Mouse (Mus musculus): ENCODE results near the gene Dcbld2. TPM values are rescaled to one million over a fixed set of nuclear protein-coding genes. Genes with fewer than 3 reads are reported as not detected.
"Not testable (repeated sequence)": the region's sequence is repeated elsewhere in the genome, so short reads cannot be mapped to it uniquely, and the experiment has no call there.

The Dcbld2 gene
- total RNA-seq, 2 experiments from 2014 or later = 11.3 to 14.0 TPM

GRCm38 (mm10) chr16:58449073-58449472, 40.8 kb downstream of the Dcbld2 start:
- no peak for DNase-seq (ENCODE audit: low spot score in 2 of 2)

GRCm38 (mm10) chr16:58450648-58451047, 42.4 kb downstream of the Dcbld2 start:
- no peak for DNase-seq (ENCODE audit: low spot score in 2 of 2)

- no peak for DNase-seq (ENCODE audit: low spot score in 2 of 2)
Observed at GRCm38 (mm10) chr16:58451647-58452046, 43.4 kb downstream of the Dcbld2 start.

DNA sequence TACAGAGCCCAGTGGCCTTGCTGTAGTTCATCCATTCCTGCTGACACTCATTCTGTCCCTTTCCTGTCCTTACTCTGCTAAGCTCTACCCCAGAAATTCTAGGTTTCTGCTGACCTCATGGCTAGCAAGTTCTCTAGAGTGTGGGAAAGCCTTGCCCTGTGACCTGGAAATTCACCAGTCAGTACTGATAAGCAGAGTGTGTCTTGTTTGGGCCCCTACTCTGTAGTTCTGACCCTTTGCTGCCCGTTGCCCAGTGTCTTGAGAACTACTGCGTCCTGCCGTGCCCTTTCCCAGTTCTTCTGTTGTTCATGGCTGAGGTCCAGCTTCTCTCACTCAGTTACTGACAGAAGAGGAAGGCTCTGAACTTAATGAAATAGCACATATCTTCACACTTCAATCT, 44.9 kb downstream of the Dcbld2 start:
- no peak for DNase-seq (ENCODE audit: low spot score in 2 of 2)

GRCm38 (mm10) chr16:58453820-58454219, 45.6 kb downstream of the Dcbld2 start:
- DNase-seq (ENCODE audit: low spot score in 2 of 2) = no peak

GRCm38 (mm10) chr16:58454617-58455016, 46.4 kb downstream of the Dcbld2 start:
- peak; percentile 11 to 67 for DNase-seq (ENCODE audit: low spot score in 2 of 2)

DNA sequence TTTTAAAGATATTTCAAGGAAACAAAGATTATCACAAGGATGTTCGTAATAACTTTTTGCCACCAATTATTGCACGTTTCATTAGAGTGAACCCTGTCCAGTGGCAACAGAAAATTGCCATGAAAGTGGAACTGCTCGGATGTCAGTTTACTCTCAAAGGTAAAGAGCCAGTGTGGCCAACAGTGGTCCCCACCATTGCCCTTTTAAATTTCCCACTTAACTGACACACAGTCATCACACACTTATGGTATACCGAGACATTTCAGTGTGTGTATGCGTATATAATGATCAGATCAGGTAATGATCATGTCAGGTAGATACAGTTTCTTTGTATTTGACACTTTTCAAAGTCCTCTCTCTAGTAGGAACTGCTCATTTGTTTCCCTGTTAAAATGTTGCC, 46.9 kb downstream of the Dcbld2 start:
- no peak for DNase-seq (ENCODE audit: low spot score in 2 of 2)

DNA sequence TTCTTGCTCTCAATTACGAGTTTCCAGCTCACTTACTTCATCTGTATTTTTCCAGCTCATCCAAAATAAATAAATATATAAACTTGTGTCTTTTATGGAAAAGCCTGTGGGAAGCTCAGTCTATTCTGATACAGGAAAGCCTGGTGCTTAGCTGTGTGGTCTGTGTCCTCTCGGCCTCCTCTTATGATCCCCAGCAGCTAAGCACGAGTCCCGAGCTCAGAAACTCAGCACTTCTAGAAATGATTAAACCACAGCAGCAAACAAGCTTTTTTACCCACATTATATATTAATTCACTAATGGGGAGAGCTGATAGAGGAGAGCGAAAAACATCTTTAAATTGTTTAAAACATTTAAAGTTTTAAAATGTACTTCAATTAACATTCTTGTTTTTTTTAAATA, 48.2 kb downstream of the Dcbld2 start:
- DNase-seq (ENCODE audit: low spot score in 2 of 2) = no peak

GRCm38 (mm10) chr16:58456991-58457390, 48.7 kb downstream of the Dcbld2 start:
- DNase-seq (ENCODE audit: low spot score in 2 of 2) = no peak

DNA sequence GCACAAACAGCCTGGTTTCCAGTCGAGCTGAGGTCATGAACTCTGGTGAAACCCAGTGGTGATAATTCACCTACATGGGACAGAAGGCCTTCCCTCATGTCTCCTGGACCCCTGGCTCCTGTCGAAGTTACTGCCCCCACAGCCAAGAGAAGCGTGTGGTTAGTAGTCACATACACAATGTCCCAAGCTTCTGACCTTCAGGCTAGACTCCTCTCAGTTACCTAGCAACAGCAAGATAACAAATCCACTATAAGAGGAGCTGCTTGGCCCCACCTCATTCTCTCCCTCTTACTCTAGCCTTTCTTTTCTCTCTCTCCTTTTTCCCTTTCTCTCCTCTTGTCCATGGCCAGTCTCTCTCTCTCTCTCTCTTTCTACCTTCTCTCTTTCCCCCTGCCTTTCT, 51.7 kb downstream of the Dcbld2 start:
- not testable (repeated sequence) for DNase-seq (ENCODE audit: low spot score in 2 of 2)

- DNase-seq (ENCODE audit: low spot score in 2 of 2) = no peak
Observed at GRCm38 (mm10) chr16:58460386-58460785, 52.1 kb downstream of the Dcbld2 start.

DNA sequence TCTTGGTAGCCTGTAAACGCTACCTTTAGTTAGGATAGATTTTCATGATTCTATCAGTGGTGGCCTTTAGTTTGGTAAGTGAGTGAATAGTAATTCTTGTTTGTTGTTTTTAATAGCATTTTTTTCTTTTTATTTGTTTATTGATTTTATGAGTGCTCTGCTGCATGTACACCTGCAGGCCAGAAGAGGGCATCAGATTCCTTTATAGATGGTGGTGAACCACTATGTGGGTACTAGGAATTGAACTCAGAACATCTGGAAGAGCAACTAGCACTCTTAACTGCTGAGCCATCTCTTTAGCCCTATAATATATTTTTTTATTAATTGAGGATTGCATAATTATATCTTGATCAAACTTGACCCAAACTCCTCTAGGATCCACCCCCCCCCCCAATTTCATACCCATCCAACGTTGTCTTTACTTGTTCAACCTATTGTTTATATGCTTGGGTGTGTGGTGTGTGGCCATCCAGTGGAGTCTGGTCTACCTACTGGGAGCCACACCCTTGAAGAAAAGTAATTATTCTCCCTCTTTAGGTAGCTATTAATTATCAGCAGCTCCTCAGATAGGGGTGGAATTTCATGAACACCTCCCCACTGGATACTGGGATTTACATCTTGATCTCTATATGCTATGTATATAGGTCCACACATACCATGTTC, 53.7 kb downstream of the Dcbld2 start:
- no peak for DNase-seq (ENCODE audit: low spot score in 2 of 2)

GRCm38 (mm10) chr16:58462519-58462918, 54.3 kb downstream of the Dcbld2 start:
- DNase-seq (ENCODE audit: low spot score in 2 of 2) = no peak

DNA sequence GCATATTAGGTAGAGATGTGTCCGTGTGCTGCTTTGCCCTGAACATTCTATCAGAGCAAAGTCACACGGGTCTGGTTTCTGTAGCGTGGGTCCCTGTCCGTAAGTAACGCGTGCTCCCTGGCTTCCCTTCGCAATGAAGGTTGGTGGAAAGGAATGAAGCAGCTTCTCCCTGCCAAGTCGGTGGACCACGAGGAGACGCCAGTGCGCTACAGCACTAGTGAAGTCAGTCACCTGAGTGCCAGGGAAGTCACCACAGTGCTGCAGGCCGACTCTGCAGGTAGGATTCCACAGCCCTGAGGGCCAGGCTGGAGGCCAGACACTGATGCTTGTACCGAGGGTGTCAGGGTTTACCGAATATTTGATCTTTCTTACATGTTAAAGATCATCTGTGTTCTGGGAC, 55.8 kb downstream of the Dcbld2 start:
- DNase-seq (ENCODE audit: low spot score in 2 of 2) = no peak

- DNase-seq (ENCODE audit: low spot score in 2 of 2) = no peak
Observed at GRCm38 (mm10) chr16:58465412-58465811, 57.2 kb downstream of the Dcbld2 start.

DNA sequence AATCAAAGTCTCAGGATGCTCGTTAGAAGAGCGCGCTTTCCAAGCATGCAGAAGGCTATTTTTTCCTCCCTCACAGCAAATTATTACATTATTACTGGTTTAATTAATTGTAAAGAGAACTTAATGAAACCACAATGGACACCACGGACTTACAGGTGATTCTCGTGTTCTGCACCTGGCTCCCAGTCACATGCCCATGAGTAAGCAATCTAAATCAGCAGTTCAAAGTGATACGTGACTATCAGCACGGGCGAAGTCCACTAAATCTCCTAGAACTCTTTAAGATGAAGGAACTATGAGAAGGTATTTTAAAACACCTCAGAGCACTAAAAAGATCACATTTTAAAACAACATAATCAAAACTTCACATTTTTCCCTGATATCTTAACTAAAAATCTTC, 61.8 kb downstream of the Dcbld2 start:
- no peak for DNase-seq (ENCODE audit: low spot score in 2 of 2)

- no peak for DNase-seq (ENCODE audit: low spot score in 2 of 2)
Observed at GRCm38 (mm10) chr16:58470841-58471240, 62.6 kb downstream of the Dcbld2 start.

DNA sequence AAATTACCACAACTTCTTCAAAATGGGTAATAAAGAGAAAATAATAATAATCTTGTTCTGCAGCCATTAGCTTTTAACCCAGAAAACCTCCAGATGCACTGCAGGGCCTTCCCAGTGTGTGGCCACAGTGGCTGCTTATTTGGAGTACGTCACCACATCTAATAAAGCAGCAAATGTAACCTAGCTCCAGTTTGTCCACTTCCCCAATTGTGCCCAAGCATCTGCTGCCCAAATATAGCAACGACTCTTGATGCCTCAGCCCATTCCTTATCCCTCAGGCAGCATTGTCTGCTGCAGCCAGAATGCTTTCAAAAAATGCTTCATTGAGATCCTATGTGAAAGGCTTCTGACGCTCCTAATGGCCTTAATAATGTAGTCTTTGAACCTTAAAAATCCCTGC, 66.6 kb downstream of the Dcbld2 start:
- DNase-seq (ENCODE audit: low spot score in 2 of 2) = no peak

- DNase-seq (ENCODE audit: low spot score in 2 of 2) = no peak
Observed at GRCm38 (mm10) chr16:58475544-58476154, 67.4 kb downstream of the Dcbld2 start.

DNA sequence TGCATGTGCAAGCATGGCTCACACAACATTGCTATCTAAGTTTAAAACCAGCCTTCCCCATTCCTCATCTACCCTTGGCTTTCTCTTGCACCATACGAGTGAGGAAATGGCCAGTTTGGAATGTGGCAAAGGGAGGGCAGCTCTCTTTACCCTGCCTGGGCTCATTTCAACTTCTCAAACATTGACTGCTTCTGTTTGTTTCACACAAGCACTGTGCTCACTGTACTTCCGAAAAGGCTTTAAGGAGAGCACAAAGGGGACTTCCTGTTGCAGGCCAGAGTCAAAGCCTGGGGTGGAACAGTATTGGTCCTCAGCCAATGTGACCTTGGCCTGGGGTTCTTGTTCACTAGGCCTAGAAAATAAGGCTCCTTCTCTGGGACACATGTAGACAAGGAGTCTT, 68.1 kb downstream of the Dcbld2 start:
- DNase-seq (ENCODE audit: low spot score in 2 of 2) = no peak

DNA sequence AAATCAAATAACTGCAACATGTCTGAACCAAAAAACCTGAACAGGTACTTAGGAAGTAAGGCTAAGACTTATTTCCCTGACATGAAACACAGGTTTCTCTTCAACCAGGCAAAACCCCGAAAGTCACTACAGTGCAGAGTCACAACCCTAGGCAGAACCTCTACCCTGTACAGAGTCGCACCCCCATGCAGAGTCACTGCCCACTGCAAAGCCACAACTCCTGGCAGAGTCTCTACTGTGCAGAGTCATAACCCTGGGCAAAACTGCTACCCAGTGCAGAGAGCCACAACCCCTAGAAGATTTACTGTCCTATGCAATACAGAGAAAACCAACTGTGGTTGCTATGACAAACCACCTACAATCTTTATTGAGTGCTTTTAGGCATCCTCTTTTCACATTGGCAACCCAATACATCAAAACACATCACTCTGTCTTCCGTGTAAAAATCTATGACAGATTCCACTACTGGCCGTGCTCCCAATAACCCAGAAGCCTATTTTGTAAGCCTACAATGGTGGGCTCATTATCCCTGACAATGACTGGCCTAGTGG, 71.7 kb downstream of the Dcbld2 start:
- DNase-seq (ENCODE audit: low spot score in 2 of 2) = no peak

- DNase-seq (ENCODE audit: low spot score in 2 of 2) = no peak
Observed at GRCm38 (mm10) chr16:58481219-58481905, 73.1 kb downstream of the Dcbld2 start.

All from layer of hippocampus, adult 18-20 months (tissue).